Mouse (Mus musculus): ENCODE data around the gene Unc93b1.
"Not testable (repeated sequence)": the region's sequence is repeated elsewhere in the genome, so short reads cannot be mapped to it uniquely, and the experiment has no call there.

The Unc93b1 gene

GRCm38 (mm10) chr19:3946715-3947114 lies 11.7 kb downstream of the Unc93b1 start:
- peak; percentile 36 for DNase-seq (ENCODE audit: inconsistent ontology term)

GRCm38 (mm10) chr19:3947813-3948212 lies 12.8 kb downstream of the Unc93b1 start:
- no peak for DNase-seq (ENCODE audit: inconsistent ontology term)

GRCm38 (mm10) chr19:3948546-3948945 lies 13.6 kb downstream of the Unc93b1 start:
- no peak for DNase-seq (ENCODE audit: inconsistent ontology term)

- DNase-seq (ENCODE audit: inconsistent ontology term), result no peak
Observed at GRCm38 (mm10) chr19:3950331-3950730, 15.3 kb downstream of the Unc93b1 start.

GRCm38 (mm10) chr19:3951461-3951860 lies 16.5 kb downstream of the Unc93b1 start:
- DNase-seq (ENCODE audit: inconsistent ontology term), result no peak

GRCm38 (mm10) chr19:3952099-3952498 lies 17.1 kb downstream of the Unc93b1 start:
- DNase-seq (ENCODE audit: inconsistent ontology term), result no peak

GRCm38 (mm10) chr19:3955033-3955432 lies 20.0 kb downstream of the Unc93b1 start:
- DNase-seq (ENCODE audit: inconsistent ontology term), result no peak

- DNase-seq (ENCODE audit: inconsistent ontology term), result no peak
Observed at GRCm38 (mm10) chr19:3955804-3956203, 20.8 kb downstream of the Unc93b1 start.

- not testable (repeated sequence) for DNase-seq (ENCODE audit: inconsistent ontology term)
Observed at GRCm38 (mm10) chr19:3957296-3958036, 22.5 kb downstream of the Unc93b1 start.

GRCm38 (mm10) chr19:3958470-3958869 lies 23.5 kb downstream of the Unc93b1 start, which contains the start of gene Aldh3b3:
Gene Aldh3b3, plus strand, starts transcription at chr19:3958645.
- DNase-seq (ENCODE audit: inconsistent ontology term), result no peak

- DNase-seq (ENCODE audit: inconsistent ontology term), result no peak
Observed at GRCm38 (mm10) chr19:3959030-3959429, 24.0 kb downstream of the Unc93b1 start.

- DNase-seq (ENCODE audit: inconsistent ontology term), result no peak
Observed at GRCm38 (mm10) chr19:3960211-3960610, 25.2 kb downstream of the Unc93b1 start.

GRCm38 (mm10) chr19:3961805-3962204 lies 26.8 kb downstream of the Unc93b1 start:
- DNase-seq (ENCODE audit: inconsistent ontology term), result not testable (repeated sequence)

- DNase-seq (ENCODE audit: inconsistent ontology term), result no peak
Observed at GRCm38 (mm10) chr19:3962469-3962868, 27.5 kb downstream of the Unc93b1 start.

GRCm38 (mm10) chr19:3964030-3964429 lies 29.0 kb downstream of the Unc93b1 start:
- no peak for DNase-seq (ENCODE audit: inconsistent ontology term)

- DNase-seq (ENCODE audit: inconsistent ontology term), result no peak
Observed at GRCm38 (mm10) chr19:3966330-3967075, 31.5 kb downstream of the Unc93b1 start.

- no peak for DNase-seq (ENCODE audit: inconsistent ontology term)
Observed at GRCm38 (mm10) chr19:3967258-3967657, 32.3 kb downstream of the Unc93b1 start.

GRCm38 (mm10) chr19:3972229-3972628 lies 37.2 kb downstream of the Unc93b1 start, which contains the start of gene Aldh3b2:
Gene Aldh3b2, plus strand, starts transcription at chr19:3972328.
- DNase-seq (ENCODE audit: inconsistent ontology term), result no peak

GRCm38 (mm10) chr19:3974608-3975007 lies 39.6 kb downstream of the Unc93b1 start:
- not testable (repeated sequence) for DNase-seq (ENCODE audit: inconsistent ontology term)

- DNase-seq (ENCODE audit: inconsistent ontology term), result no peak
Observed at GRCm38 (mm10) chr19:3975866-3976265, 40.9 kb downstream of the Unc93b1 start.

GRCm38 (mm10) chr19:3980309-3980708 lies 45.3 kb downstream of the Unc93b1 start:
- DNase-seq (ENCODE audit: inconsistent ontology term), result peak; percentile 59

- no peak for DNase-seq (ENCODE audit: inconsistent ontology term)
Observed at GRCm38 (mm10) chr19:3980917-3981316, 45.9 kb downstream of the Unc93b1 start.
